Mouse (Mus musculus): ENCODE results near the gene Cdc37l1. TPM values are rescaled to one million over a fixed set of nuclear protein-coding genes. Genes with fewer than 3 reads are reported as not detected.

Gene Cdc37l1
- polyA plus RNA-seq, 1 experiment: 44.0 TPM

GRCm38 (mm10) chr19:29037026-29037425 lies 46.9 kb downstream of the Cdc37l1 start:
- no peak for DNase-seq (ENCODE audit: low read depth)
- TF ChIP-seq POLR2A (IDR thresholded peaks at IDR 0.05; ENCODE audit: borderline replicate concordance, extremely low read depth, insufficient read depth, insufficient read length, poor library complexity, severe bottlenecking) (no peak), CTCF (IDR thresholded peaks at IDR 0.05; ENCODE audit: borderline replicate concordance, extremely low read depth, insufficient read depth, insufficient read length) (no peak)

GRCm38 (mm10) chr19:29037541-29037940 lies 47.4 kb downstream of the Cdc37l1 start:
- no peak for DNase-seq (ENCODE audit: low read depth)
- TF ChIP-seq CTCF (IDR thresholded peaks at IDR 0.05; ENCODE audit: borderline replicate concordance, extremely low read depth, insufficient read depth, insufficient read length) (no peak), POLR2A (IDR thresholded peaks at IDR 0.05; ENCODE audit: borderline replicate concordance, extremely low read depth, insufficient read depth, insufficient read length, poor library complexity, severe bottlenecking) (no peak)

- no peak for DNase-seq (ENCODE audit: low read depth)
- TF ChIP-seq POLR2A (IDR thresholded peaks at IDR 0.05; ENCODE audit: borderline replicate concordance, extremely low read depth, insufficient read depth, insufficient read length, poor library complexity, severe bottlenecking): no peak
- peak; percentile 26; the same call in 1 of the 2 replicates for TF ChIP-seq CTCF (IDR thresholded peaks at IDR 0.05; ENCODE audit: borderline replicate concordance, extremely low read depth, insufficient read depth, insufficient read length)
These were observed 49.2 kb downstream of the Cdc37l1 start for GRCm38 (mm10) chr19:29039334-29039733.

GRCm38 (mm10) chr19:29040206-29040605 lies 50.1 kb downstream of the Cdc37l1 start:
- TF ChIP-seq POLR2A (IDR thresholded peaks at IDR 0.05; ENCODE audit: borderline replicate concordance, extremely low read depth, insufficient read depth, insufficient read length, poor library complexity, severe bottlenecking): no peak
- no peak for DNase-seq (ENCODE audit: low read depth)

GRCm38 (mm10) chr19:29042143-29042542 lies 52.0 kb downstream of the Cdc37l1 start:
- DNase-seq (ENCODE audit: low read depth): no peak
- no peak for TF ChIP-seq CTCF (IDR thresholded peaks at IDR 0.05; ENCODE audit: borderline replicate concordance, extremely low read depth, insufficient read depth, insufficient read length)
- TF ChIP-seq POLR2A (IDR thresholded peaks at IDR 0.05; ENCODE audit: borderline replicate concordance, extremely low read depth, insufficient read depth, insufficient read length, poor library complexity, severe bottlenecking): no peak

GRCm38 (mm10) chr19:29042647-29043046 lies 52.5 kb downstream of the Cdc37l1 start:
- no peak for DNase-seq (ENCODE audit: low read depth)
- TF ChIP-seq POLR2A (IDR thresholded peaks at IDR 0.05; ENCODE audit: borderline replicate concordance, extremely low read depth, insufficient read depth, insufficient read length, poor library complexity, severe bottlenecking): no peak

GRCm38 (mm10) chr19:29044353-29044768 lies 54.2 kb downstream of the Cdc37l1 start:
- DNase-seq (ENCODE audit: low read depth): peak; percentile 83

GRCm38 (mm10) chr19:29045369-29045768 lies 55.2 kb downstream of the Cdc37l1 start:
- DNase-seq (ENCODE audit: low read depth): no peak
- no peak for TF ChIP-seq CTCF (IDR thresholded peaks at IDR 0.05; ENCODE audit: borderline replicate concordance, extremely low read depth, insufficient read depth, insufficient read length)
- no peak for TF ChIP-seq POLR2A (IDR thresholded peaks at IDR 0.05; ENCODE audit: borderline replicate concordance, extremely low read depth, insufficient read depth, insufficient read length, poor library complexity, severe bottlenecking)

More at GRCm38 (mm10) chr19:29044353-29044768, 54.2 kb downstream of the Cdc37l1 start:
- TF ChIP-seq POLR2A (IDR thresholded peaks at IDR 0.05; ENCODE audit: borderline replicate concordance, extremely low read depth, insufficient read depth, insufficient read length, poor library complexity, severe bottlenecking) (no peak), CTCF (IDR thresholded peaks at IDR 0.05; ENCODE audit: borderline replicate concordance, extremely low read depth, insufficient read depth, insufficient read length) (no peak)

- TF ChIP-seq CTCF (IDR thresholded peaks at IDR 0.05; ENCODE audit: borderline replicate concordance, extremely low read depth, insufficient read depth, insufficient read length) (no peak), POLR2A (IDR thresholded peaks at IDR 0.05; ENCODE audit: borderline replicate concordance, extremely low read depth, insufficient read depth, insufficient read length, poor library complexity, severe bottlenecking) (no peak)
- peak; percentile 43 for DNase-seq (ENCODE audit: low read depth)
These were observed 56.0 kb downstream of the Cdc37l1 start for GRCm38 (mm10) chr19:29045956-29046650.

- TF ChIP-seq POLR2A (IDR thresholded peaks at IDR 0.05; ENCODE audit: borderline replicate concordance, extremely low read depth, insufficient read depth, insufficient read length, poor library complexity, severe bottlenecking) (no peak), CTCF (IDR thresholded peaks at IDR 0.05; ENCODE audit: borderline replicate concordance, extremely low read depth, insufficient read depth, insufficient read length) (no peak)
- no peak for DNase-seq (ENCODE audit: low read depth)
These were observed 56.8 kb downstream of the Cdc37l1 start for GRCm38 (mm10) chr19:29046961-29047333.

GRCm38 (mm10) chr19:29047334-29048170 lies 57.4 kb downstream of the Cdc37l1 start, which contains the start of gene Ak3:
TSS of gene Ak3 (minus strand) at chr19:29047961.
- TF ChIP-seq CTCF (IDR thresholded peaks at IDR 0.05; ENCODE audit: borderline replicate concordance, extremely low read depth, insufficient read depth, insufficient read length) (peak; percentile 29; the same call in 1 of the 2 replicates), POLR2A (IDR thresholded peaks at IDR 0.05; ENCODE audit: borderline replicate concordance, extremely low read depth, insufficient read depth, insufficient read length, poor library complexity, severe bottlenecking) (0 out of 2 replicates have a peak, but pooled peaks have one; percentile 56)
- peak; percentile 84 for DNase-seq (ENCODE audit: low read depth)

All from brain, embryonic 14.5 days (tissue).